Mouse (Mus musculus): ENCODE measurements at regions not wholly inside any gene's neighbourhood (a gene's known extent, or its start where the extent isn't known, plus 50 kb on each side); places are given as distances from the start of the nearest gene placed in this dataset.

DNA sequence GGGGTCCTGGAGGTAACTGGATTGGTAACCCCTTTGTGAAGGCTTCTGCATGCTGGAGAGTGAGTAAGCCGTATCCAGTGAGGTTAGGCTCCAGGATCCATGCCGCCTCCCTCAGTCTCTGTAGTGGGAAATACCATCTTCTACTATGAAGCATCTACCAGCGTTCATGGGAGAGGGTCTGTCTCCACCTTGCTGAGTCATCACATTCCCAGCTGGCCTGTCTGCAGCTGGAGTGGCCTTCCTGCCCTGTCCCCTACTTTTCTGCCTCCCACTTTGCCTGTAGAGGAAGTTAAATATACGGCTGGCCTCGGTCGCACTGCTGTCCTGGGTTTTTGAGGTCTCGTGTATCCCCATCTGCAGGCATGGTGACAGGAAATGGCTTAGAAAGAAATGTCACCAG lies 78.0 kb upstream of the Sec14l1 start:
- DNase-seq: no peak

DNA sequence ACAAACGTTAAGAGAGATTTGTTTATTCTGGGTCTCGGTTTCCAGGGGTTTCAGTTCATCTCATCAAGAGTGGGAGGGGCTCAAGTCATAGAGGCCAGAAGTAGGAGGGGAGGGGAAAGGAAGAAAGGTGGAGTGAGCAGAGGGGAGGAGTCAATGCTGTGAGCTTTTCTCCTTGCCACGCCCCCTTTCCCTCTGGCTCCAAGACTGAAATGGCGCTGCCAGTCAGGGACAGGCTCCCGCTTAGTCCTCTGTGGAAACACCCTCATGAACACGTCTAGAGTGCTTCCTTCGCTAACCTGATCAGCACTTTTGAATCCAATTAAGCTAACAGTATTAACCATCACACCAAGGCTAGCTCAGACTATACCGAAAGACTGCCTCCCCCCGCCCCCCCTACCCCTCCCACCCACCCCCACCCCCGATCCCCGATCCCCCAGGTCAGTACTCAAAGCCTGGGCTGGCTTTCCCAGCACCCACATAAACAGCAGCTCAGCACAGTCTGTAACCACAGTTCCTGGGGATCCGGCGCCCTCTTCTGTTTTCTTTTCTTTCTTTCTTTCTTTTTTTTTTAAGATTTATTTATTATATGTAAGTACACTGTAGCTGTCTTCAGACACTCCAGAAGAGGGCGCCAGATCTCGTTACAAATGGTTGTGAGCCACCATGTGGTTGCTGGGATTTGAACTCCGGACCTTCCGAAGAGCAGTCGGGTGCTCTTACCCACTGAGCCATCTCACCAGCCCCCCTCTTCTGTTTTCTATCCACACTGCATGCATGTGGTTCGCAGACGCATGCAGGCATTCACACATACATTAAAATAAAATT lies 76.5 kb upstream of the Sec14l1 start:
- no peak for DNase-seq

DNA sequence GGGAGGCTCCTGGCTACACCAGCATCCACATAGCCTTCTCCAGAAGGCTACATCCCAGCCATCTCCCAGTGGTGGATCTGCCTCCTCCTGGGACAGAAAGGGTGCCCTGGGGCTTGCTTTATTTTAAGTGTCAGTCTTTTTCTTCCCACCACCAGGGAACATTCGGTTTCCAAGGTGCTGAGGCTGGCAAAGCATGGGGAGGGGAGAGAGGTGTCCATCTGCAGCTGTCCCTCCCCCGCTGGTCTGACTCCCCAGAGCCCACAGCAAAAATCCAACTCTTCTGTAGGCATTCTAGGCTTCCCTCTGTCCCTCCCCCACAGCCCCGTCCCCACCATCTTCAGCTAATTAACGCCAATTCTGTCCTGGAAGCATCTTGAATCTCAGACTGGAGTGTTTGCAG lies 74.1 kb upstream of the Sec14l1 start:
- no peak for DNase-seq

DNA sequence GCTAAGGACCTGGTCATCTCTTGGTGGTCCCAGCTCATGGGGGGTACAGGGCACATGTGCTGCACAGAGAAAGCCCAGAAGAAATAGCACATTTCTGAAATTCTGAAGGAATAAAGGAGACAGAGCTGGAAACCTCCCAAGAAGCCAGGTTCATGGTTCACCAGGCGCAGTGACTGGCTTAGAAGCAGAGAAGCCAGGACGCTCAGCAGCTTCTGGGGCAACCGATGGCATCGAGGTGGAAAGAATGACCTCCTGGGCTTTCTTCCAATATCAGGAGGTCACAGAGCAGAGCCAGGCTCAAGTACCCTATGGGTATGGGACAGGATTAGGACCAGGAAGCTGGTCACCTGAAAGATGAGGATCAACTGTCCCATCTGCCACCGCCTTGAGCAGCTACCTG lies 72.6 kb upstream of the Sec14l1 start:
- peak; percentile 45 for DNase-seq

DNA sequence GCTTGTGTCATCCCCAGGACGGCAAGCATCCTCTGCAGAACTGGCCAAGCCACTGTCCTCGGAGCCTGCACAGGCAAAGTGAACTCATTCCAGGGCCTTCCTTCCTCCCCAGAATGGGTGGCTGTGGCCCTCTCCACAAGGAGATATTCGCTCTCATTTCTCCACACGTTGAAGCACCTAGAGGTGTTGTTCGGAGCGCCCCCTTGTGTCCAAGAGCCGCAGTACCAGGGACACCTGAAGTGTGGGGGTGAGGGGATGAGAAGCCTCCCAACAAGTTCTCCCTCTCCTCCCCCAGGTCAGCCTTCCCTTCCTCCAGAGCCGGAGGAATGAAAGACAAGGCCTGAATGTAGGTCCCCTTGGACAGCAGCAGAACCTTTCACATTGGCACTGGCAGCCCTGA lies 71.4 kb upstream of the Sec14l1 start:
- DNase-seq: peak; percentile 75

DNA sequence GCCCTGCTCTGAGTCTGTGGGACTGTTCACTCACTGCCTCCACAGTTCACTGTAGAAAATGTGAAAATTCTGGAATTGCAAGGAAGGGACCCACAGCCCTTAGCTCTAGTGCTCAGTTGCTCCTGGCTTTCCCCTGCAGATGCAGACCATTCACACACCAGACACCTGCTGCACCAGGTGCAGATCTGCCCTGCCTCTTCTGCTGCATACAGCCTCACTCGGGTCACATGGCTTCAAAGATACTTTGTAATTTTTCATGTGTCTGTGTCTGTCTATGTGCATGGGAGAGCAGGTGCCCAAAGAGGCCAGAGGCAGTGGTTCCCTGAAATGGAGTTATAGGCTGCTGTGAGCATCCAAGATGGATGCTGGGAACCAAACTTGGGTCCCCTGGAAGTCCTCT lies 70.2 kb upstream of the Sec14l1 start:
- no peak for DNase-seq

DNA sequence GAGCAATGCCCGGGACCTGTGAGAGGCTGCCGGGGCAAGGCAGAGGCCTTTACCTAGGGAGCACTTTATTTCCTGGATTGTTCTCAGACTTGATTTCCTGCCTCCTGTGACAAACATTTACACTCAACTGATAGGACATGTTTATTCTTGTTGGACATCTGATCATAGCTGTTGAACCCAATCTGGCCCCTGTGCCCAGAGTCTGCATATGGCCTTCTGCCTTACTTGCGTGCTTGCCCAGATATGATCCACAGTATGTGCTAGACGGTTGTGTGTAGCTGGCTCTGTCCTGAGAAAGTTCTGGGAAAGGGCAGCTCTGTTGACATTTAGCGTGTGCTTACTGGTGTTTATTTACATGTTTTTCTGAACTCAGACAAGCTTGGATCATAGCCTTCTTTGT lies 68.3 kb upstream of the Sec14l1 start:
- no peak for DNase-seq

DNA sequence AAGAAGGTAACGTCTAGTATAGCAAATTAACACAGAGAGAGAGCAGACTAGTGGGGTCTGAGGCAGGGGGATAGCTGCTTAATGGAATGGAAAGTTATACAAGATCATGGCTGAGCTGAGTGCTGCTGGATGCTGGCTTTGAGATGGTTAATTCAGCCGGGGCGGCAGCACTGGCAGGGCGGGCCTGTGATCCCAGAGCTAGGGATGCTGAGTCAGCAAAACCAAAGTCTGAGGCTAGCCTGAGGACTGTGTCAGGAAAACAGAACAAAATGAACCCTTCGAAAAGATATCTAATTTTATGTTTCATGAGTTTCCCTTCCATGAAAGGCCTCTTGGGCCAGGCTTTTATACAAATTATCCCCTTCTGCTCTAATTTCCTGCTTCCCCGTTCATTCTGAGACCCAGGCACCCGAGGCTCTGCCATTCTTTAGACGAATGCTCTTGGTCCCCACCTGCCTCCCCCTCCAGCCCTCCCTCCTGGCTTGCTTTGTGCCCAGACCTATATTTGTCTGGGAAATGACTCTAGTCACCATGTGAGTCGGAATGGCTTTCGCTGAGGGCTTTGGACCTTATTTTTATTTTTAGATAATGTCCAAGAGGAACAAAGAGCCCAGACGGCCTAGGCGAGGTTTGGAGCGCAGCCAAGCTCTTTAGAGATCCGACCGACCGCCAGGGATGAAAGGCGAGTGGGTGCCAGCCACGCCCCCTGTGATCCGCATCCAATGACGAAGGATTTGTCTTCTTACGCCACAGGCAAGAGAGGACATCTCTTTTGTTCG lies 67.6 kb upstream of the Sec14l1 start:
- no peak for DNase-seq

DNA sequence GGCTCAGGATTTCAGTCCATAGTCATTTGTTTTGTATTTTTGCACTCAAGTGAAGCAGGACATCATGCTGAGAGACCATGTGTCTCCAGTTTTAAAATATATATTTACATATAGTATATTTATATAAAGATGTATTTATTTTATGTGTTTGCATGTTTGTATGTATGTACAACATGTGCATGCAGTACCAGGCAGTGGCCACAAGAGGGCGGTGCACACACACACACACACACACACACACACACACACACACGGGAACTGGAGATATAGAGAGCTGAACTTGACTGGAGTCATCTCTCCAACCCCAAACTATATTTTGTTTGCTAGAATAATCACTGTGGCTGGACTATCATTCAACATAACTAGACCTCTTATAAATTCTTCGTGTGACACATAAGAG lies 66.1 kb upstream of the Sec14l1 start:
- no peak for DNase-seq

DNA sequence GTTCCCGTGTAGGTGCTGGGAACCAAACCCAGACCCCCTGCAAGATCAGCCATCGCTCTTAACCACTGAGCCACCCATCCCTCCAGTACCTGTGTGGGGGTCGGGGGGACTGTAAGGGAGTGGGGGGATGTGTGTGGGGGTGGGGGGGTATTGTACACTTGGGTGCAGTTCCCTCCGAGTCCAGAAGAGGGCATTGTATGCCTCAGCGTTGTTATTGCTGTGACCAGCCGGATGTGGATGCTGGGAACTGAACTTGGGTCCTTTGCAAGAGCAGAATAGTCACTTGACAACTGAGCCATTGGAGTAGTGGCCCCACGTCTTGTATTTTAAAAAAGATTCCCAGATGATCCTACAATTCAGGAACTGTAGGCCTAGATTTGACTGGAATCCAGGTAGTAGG lies 64.2 kb upstream of the Sec14l1 start:
- no peak for DNase-seq

DNA sequence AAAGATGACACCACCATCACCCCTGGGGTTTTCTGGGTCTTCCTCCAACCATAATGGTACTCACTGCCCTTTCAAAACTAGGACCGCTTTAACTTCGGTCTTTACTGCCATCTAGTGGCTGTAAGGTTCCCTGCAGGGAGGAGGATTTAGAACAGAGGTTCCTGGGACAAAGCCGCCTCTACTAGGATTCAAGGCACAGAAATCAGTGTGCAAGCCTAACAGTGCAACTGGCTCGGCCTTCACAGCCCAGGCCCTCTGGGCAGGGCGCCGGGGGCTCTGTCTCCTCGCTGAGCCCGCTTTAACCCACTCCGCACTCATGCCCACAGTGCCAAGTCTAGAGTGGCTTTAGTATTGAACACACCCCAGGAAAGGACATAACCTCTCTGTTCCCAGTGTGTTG lies 58.0 kb upstream of the Sec14l1 start:
- peak; percentile 72 for DNase-seq

DNA sequence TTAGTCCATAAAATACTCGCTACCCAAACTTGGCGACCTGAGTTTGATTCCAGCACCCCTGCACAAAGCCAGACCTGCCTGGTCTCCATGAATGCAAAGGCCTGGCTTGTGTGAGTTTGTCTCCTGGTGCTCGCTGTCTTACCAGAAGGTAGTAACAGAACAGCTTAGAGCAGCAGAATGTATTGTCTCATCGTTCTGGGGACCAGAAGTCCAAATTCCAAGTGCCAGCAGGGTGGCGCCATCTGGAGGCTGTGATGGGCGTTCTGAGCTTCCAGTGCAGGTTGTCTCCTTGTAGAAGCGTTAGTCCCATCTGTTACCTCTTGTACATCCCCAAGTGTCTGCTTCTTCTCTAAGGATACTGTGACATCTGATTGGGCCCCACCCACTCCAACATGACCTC lies 57.5 kb upstream of the Sec14l1 start:
- peak; percentile 38 for DNase-seq

DNA sequence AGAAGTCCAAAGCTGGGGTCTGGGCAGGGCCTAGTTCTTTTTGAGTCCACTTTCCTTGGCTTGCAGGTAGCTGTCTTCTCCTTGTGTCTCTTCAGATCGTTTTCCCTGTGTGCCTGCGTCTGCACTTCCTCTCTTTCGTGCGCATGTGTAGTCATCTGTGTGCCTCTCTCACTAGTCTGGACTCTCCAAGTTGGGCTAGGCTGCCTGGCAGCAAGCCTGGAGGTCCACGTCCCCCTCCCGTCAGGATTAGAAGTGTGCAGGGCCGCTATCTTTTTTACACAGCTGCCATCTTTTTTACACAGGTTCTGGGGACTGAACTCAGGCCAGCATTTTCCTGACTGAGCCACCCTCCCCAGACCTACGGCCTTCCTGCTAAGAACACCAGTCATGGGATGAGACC lies 55.8 kb upstream of the Sec14l1 start:
- no peak for DNase-seq

DNA sequence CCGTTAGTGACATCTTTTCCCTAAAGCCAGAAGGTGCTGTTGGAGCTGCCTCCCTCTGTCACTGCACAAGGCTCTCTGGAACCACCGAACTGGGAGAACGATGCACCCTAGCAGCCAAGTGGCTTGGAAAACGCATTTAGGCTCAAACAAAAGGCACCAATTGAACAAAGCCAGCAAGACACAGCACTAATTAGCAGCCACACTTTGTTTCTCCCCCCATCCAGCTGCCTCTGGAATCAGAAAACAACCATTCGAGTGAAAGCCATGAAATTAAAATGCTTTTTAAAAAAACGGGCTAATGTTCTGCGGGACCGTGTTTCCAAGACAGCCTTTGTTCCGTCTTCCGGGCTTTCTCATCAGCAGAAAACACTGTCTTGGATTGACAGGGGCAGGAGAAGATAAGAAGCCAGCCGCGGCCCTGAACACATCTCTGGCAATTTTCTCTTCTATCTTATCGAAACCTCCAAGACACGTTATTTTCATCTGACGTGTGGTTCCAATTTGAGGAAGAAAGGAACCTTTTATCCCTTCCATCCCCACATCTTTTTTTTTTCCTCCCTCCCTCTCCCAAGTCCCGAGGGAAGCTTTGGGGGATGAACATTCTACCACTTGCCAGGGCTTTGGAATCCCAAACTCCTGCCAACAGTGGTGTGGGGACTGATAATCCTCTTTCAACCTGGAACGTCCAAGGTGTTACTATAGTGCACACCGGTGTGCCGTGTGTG lies 54.8 kb upstream of the Sec14l1 start:
- DNase-seq: no peak

DNA sequence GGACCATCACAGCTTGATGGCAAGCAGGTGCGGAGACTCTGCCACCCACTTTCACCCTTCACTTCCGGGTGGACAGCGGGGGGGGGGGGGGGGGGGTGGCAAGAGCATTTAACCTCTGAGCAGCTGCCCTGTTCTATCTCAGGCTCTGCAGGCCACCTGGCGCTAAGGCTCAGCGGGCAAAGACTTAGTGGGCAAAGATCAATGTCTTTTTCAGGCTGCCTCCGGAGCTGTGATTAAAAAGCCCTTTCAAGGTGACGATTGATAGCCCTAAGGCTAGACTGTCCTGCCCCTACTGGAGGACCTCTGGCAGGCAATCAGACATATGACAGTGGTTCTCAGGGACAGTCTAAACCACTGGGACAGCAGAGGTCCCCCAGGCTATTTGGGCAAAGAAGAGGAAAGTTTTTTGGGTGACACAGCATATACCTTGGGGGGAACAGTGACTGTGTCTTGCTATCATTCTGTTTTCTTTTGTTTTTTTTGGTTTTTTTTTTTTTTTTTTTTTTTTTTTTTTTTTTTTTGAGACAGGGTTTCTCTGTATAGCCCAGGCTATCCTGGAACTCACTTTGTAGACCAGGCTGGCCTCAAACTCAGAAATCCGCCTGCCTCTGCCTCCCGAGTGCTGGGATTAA lies 54.1 kb upstream of the Sec14l1 start:
- no peak for DNase-seq

DNA sequence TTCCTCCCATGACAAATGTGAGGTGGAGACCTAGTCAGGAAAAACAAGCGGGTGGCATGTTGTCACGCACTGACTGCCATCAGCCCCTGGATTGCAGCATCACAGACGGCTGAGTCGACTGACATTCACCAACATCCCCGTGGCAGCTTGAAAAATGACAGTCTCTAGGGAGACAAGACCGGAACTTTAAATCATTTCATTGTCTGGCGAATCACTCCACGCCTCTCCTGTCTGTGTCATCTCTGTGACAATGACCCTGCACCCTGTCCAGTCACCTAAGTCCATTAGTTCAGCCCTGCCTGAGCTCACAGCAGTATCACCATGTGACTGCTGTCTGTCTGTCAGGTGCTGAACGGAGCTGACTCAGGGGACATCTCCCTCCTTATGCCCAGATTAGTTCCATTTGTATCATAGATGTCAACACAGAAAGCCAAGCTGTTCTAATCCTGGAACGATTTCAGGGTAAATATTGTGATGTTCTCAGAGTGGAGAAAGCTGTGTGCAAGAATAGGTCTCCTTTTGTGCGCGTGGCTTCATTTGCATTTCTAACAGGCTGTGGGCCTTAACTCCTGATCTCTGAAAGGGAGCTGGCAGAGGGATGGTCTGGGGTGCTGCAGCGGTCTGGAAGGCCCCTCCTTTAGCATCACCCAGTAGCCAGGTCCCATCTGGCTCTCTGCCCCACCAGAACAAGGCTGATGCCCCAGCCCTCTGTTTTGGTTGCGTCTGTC lies 52.0 kb upstream of the Sec14l1 start:
- DNase-seq: no peak
